Comparison of ENCODE assay signal across 21 mouse cellular contexts in the genomic region with DNA sequence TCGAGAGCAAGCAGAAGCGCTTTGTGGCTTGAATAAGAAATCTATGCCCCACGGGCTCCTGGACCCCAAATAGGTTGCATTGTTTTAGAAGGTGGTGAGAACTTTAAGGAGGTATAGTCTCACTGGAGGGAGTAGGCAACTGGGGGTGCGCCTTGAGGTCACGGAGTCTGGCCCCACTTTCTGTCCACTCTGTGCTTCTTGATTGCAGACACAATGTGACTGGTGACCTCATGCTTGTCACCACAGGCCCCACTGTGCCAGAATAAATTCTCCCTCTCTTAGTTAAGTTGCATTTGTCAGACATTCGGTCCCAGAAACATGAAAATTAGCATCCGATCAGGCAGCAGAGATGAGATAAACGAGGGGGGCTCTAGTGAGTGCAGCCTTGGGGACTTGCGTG.
A peak's percentile ranks its signal among the peaks of the same experiment; 100 is the strongest.
DNase-seq lines count a peak whose midpoint lies in the region; ATAC-seq lines count a peak whose summit lies in the region.
"Had no signal": no experiment of that assay in that cellular context is flagged by ENCODE, and none has a peak within 500 bp of the region (broad histone marks: within the 10 kb centered on the region; RNA-seq: fewer than 3 reads in every experiment).

No protein-coding gene starts in this region.

- H3K4me3 ChIP-seq in heart, embryonic 12.5 days, result no peak overlapping the region
- no peak overlapping the region for H3K4me3 ChIP-seq in hindbrain, embryonic 10.5 days
- H3K4me3 ChIP-seq in hindbrain, embryonic 11.5 days (ENCODE audit: low read depth, low read length), result no peak overlapping the region
- H3K4me3 ChIP-seq in embryonic facial prominence, embryonic 10.5 days, result 0 out of 2 replicates have a peak overlapping the region, but pooled peaks have one; percentile 11
- H3K4me3 ChIP-seq: heart, embryonic 15.5 days; kidney, embryonic 15.5 days; limb, embryonic 13.5 days; liver, embryonic 12.5 days; midbrain, embryonic 12.5 days; stomach, embryonic 15.5 days had no signal

- H3K4me2 ChIP-seq in heart, embryonic 12.5 days, result 0 out of 2 replicates have a peak overlapping the region, but pooled peaks have one; percentile 3
- no peak overlapping the region for H3K4me2 ChIP-seq in hindbrain, embryonic 11.5 days (replicated peaks; ENCODE audit: low read depth, low read length)
- H3K4me2 ChIP-seq: heart, embryonic 15.5 days; kidney, embryonic 15.5 days; limb, embryonic 13.5 days; liver, embryonic 12.5 days; midbrain, embryonic 12.5 days; stomach, embryonic 15.5 days had no signal

- H3K9me3 ChIP-seq in heart, embryonic 12.5 days (replicated peaks), result no peaks in the 10 kb centered on the region
- no peaks in the 10 kb centered on the region for H3K9me3 ChIP-seq in hindbrain, embryonic 10.5 days
- H3K9me3 ChIP-seq in hindbrain, embryonic 11.5 days (ENCODE audit: control insufficient read depth, low read length), result no peaks in the 10 kb centered on the region
- no peaks in the 10 kb centered on the region for H3K9me3 ChIP-seq in embryonic facial prominence, embryonic 10.5 days
- H3K9me3 ChIP-seq: heart, embryonic 15.5 days; kidney, embryonic 15.5 days; limb, embryonic 13.5 days; liver, embryonic 12.5 days; midbrain, embryonic 12.5 days; stomach, embryonic 15.5 days had no signal

- no peak for DNase-seq in heart, adult 9 months (ENCODE audit: low spot score in 2 of 2)
- no peak for DNase-seq in hindbrain, embryonic 10.5 days (ENCODE audit: low spot score)
- DNase-seq in hindbrain, embryonic 11.5 days (ENCODE audit: low spot score), result no peak
- DNase-seq in Muller cell, postnatal 12 days (ENCODE audit: inconsistent ontology term), result peak; percentile 40
- no peak for DNase-seq in embryonic facial prominence, embryonic 10.5 days (ENCODE audit: low spot score)
- DNase-seq in embryo, embryonic 10.5 days (ENCODE audit: low spot score), result no peak
- no peak for DNase-seq in frontal cortex, postnatal 10 days (ENCODE audit: low spot score in 2 of 2)
- DNase-seq: adrenal gland, postnatal 10 days; cerebellum, adult 8-10 months; cerebellum, postnatal 36 days; gastrocnemius, postnatal 10 days; kidney, adult 11 months; lung, adult 18-20 months; thymus, postnatal 25 days had no signal

- peaks cover 43% of the 10 kb centered on the region for H3K4me1 ChIP-seq in heart, embryonic 12.5 days (replicated peaks)
- H3K4me1 ChIP-seq in hindbrain, embryonic 10.5 days (replicated peaks), result peaks cover 49% of the 10 kb centered on the region
- no peaks in the 10 kb centered on the region for H3K4me1 ChIP-seq in hindbrain, embryonic 11.5 days (replicated peaks; ENCODE audit: control insufficient read depth, insufficient read depth, low read length)
- H3K4me1 ChIP-seq in embryonic facial prominence, embryonic 10.5 days, result peaks cover 55% of the 10 kb centered on the region

- peak overlapping the region; percentile 34 for H3K27ac ChIP-seq in heart, embryonic 12.5 days (ENCODE audit: poor library complexity, severe bottlenecking)
- peak overlapping the region; percentile 59; the same call in 1 of the 2 replicates for H3K27ac ChIP-seq in hindbrain, embryonic 10.5 days
- no peak overlapping the region for H3K27ac ChIP-seq in hindbrain, embryonic 11.5 days (ENCODE audit: low read depth, low read length)
- H3K27ac ChIP-seq in embryonic facial prominence, embryonic 10.5 days (replicated peaks), result peak overlapping the region; percentile 71
- H3K27ac ChIP-seq: heart, embryonic 15.5 days; kidney, embryonic 15.5 days; limb, embryonic 13.5 days; liver, embryonic 12.5 days; midbrain, embryonic 12.5 days; stomach, embryonic 15.5 days had no signal

- 0 out of 2 replicates have a peak, but pooled peaks cover 8% of the 10 kb centered on the region for H3K27me3 ChIP-seq in heart, embryonic 12.5 days (replicated peaks)
- H3K27me3 ChIP-seq in hindbrain, embryonic 10.5 days (ENCODE audit: insufficient read depth, poor library complexity, severe bottlenecking), result peaks cover 15% of the 10 kb centered on the region; the same call in 1 of the 2 replicates
- no peaks in the 10 kb centered on the region; the same call in 1 of the 2 replicates for H3K27me3 ChIP-seq in hindbrain, embryonic 11.5 days (ENCODE audit: control insufficient read depth, insufficient read depth, low read length)
- H3K27me3 ChIP-seq in embryonic facial prominence, embryonic 10.5 days (replicated peaks; ENCODE audit: low read depth, poor library complexity, severe bottlenecking), result 0 out of 2 replicates have a peak, but pooled peaks cover 7% of the 10 kb centered on the region
- H3K27me3 ChIP-seq: kidney, embryonic 15.5 days; limb, embryonic 13.5 days; midbrain, embryonic 12.5 days; stomach, embryonic 15.5 days had no signal

- no peaks in the 10 kb centered on the region for H3K36me3 ChIP-seq in heart, embryonic 12.5 days
- H3K36me3 ChIP-seq in hindbrain, embryonic 10.5 days, result peaks cover 10% of the 10 kb centered on the region
- no peaks in the 10 kb centered on the region for H3K36me3 ChIP-seq in hindbrain, embryonic 11.5 days (ENCODE audit: control insufficient read depth, insufficient read depth, low read length)
- peaks cover 28% of the 10 kb centered on the region for H3K36me3 ChIP-seq in embryonic facial prominence, embryonic 10.5 days (replicated peaks)
- H3K36me3 ChIP-seq: heart, embryonic 15.5 days; liver, embryonic 12.5 days; stomach, embryonic 15.5 days had no signal

- peak overlapping the region; percentile 35; the same call in 1 of the 2 replicates for H3K9ac ChIP-seq in heart, embryonic 12.5 days
- H3K9ac ChIP-seq in hindbrain, embryonic 11.5 days (ENCODE audit: low read depth, low read length), result no peak overlapping the region
- H3K9ac ChIP-seq: heart, embryonic 15.5 days; liver, embryonic 12.5 days; midbrain, embryonic 12.5 days; stomach, embryonic 15.5 days had no signal

- ATAC-seq in heart, embryonic 12.5 days (ENCODE audit: insufficient number of reproducible peaks, low FRiP score), result no peak
- no peak for ATAC-seq in hindbrain, embryonic 11.5 days (ENCODE audit: low FRiP score)
- ATAC-seq: liver, embryonic 12.5 days had no signal

- 45% methylated on average over 9 of the region's 9 CpGs for WGBS in heart, embryonic 12.5 days
- WGBS in hindbrain, embryonic 10.5 days, result 40% methylated on average over 9 of the region's 9 CpGs
- 53% methylated on average over 9 of the region's 9 CpGs for WGBS in hindbrain, embryonic 11.5 days
- WGBS in embryonic facial prominence, embryonic 10.5 days, result 30% methylated on average over 9 of the region's 9 CpGs
